Mouse (Mus musculus): Measurements from ENCODE around the gene Cx3cr1. TPM values are rescaled to one million over a fixed set of nuclear protein-coding genes. Genes with fewer than 3 reads are reported as not detected.
A peak's percentile ranks its signal among the peaks of the same experiment; 100 is the strongest.

The Cx3cr1 gene
- polyA plus RNA-seq, 2 experiments from 2014 or later: 0.43 TPM; not detected in 1

DNA sequence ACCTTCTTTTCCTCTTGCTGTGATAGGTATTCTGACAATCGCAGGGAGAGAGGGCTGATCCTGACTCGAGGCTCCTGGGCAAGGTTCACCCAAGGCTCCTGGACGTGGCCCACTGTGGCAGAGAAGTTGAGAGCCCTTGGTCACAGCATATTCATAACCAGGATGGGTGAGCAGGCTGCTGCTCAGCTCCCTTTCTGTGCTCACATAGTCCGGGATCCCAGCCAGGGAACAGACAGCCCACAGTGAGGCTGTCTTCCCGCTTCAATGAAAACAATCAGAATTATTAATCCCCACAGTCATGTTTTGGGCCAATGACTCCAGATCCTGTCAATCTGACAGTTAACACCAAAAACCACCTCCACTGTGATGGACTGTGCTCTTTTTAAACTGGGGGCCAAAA lies 12.3 kb upstream of the Cx3cr1 start:
- ATAC-seq: no peak

- no peak for ATAC-seq
Measured at GRCm38 (mm10) chr9:120081247-120081646, 11.6 kb upstream of the Cx3cr1 start.

DNA sequence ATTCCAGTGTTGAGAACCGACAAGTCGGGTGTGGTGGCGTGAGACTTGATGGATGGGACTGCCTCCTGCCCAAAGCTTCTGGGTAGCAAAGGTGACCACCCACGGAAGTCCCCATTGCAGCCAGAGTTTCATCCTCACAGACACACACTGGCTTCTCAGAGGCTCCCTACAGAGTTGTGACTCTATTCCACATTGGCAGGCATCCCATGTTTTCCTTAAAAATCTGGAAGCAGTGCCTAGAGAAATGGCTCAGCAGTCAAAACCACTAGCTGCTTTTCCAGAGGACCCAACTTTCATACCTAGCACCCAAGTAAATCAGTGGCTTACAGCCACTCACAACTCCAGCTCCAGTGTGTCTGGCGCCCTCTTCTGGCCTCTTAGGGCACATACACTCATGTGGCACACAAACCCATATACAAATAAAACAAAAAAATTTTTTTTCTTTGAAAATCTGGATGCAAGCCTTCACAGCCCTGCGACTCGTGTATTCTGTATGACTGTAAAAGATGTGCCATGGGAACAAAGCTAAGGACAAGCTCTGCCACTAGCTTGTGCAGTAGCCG lies 10.9 kb upstream of the Cx3cr1 start:
- no peak for ATAC-seq

GRCm38 (mm10) chr9:120079901-120080300 lies 10.2 kb upstream of the Cx3cr1 start:
- peak; percentile 12 for ATAC-seq

- ATAC-seq: no peak
Measured at GRCm38 (mm10) chr9:120078241-120078640, 8.6 kb upstream of the Cx3cr1 start.

DNA sequence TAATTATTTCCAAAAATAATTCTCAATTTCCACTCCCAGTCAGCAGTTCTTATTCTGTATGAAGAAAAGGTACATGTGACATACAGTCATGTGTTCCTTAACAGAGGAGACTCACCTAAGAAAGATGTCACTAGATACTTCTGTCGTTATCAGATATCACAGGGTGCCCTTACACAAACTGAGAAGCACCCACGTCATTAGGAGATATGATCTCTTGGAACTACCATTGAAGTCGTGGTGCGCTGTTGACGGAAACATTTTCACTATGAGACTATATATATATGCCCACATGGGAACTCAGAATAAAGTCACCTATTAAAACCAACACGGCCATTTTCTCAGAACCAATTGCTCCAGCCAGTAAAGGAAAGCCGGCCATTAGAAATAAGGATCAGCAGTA lies 4.8 kb upstream of the Cx3cr1 start:
- peak; percentile 95 for ATAC-seq

DNA sequence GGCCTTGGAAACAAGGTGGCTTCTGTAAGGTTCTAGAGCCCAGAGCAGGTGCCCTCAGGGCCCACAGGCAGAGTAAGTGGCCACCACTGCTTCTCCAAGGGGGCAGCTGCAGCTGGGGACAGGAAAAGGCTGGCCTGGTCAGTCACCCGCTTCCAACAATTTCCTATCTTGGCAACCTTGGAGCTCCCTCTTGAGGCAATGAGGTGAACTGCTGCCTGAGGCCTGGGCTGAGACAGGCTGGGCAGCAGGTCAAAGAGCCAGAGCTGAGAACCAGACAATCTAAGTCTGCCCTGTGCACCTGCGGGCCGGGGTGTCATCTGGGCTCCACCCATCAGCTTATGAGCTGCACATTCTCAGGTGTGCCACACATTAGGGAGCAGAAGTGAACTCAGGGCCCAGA lies 3.5 kb upstream of the Cx3cr1 start:
- ATAC-seq: no peak

- ATAC-seq: no peak
Measured at GRCm38 (mm10) chr9:120071251-120071650, 1.6 kb upstream of the Cx3cr1 start.

DNA sequence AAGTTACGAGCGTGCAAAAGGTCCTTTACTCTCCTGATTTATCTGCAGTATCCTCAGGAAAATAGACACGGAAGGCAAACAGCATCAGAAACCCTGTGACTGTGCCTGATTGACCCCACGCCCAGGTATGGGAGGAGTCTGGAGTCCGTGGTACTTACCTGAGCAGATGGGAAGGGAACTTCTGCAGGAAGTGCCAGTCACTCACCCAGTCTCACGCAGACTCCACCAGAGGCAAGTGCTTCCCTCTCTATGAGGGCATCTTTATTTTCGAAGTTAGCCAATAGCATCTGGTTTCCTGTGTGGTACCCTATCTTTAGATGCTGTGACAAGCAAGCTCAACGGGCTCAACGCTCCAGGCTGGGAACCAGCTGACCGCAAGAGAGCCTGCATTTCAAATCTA lies 1.6 kb downstream of the Cx3cr1 start:
- peak; percentile 69 for ATAC-seq

- ATAC-seq: no peak
Measured at GRCm38 (mm10) chr9:120067609-120068008, 2.1 kb downstream of the Cx3cr1 start.

GRCm38 (mm10) chr9:120064317-120064716 lies 5.4 kb downstream of the Cx3cr1 start:
- ATAC-seq: no peak

DNA sequence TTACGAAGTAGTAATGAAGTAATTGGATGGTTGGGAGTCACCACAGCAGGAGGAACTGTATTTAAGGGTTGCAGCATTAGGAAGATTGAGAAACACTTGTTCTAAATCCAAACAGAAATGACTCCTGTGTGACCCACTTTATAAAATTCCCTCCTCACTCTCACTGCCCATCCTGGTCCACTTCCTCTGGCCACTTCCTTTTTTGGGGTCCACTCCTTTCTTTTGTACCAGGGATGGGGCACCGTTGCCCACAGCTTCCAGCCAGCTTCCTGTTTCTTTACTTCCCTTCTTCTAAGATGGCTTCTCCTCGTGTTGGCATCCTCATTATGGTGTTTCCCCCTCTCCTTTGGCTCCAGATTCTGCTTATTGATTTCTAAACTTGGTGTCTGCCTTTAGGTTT lies 10.9 kb downstream of the Cx3cr1 start:
- ATAC-seq: no peak

DNA sequence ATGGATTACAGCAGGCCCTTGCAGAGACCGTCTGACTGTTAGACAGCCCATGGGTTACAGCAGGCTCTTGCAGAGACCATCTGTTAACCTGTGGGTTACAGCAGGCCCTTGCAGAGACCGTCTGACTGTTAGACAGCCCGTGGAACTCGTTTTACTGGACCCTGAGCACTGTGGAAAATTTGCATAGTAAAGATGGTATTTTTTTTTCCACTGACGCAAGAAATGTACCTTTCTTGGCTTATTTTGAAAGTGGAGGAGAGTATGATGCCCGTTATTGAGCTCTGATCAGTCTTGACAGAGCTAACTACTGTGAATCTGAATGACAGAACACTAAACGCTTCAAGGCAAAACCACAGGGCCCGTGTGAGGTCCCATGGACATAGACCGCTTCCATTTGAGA lies 13.5 kb downstream of the Cx3cr1 start:
- ATAC-seq: peak; percentile 26

- peak; percentile 90 for ATAC-seq
Measured at GRCm38 (mm10) chr9:120054545-120055277, 15.0 kb downstream of the Cx3cr1 start.

DNA sequence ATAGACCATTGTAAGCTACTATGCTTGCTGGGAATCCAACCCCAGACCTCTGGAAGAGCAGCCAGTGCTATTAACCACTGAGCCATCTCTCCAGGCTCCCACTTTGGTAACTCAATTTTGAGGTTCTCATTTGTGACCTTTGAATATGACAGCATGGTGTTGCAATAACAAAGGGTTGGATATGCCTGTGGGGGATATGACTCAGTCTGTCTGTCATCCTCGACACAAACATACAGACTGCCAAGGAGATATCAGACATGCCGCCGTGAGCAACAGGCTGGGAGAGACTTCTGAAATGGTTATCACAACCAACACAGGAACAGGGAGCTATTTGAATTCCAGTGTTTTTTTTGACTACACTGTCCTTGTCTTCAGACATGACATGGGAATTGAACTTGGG lies 20.3 kb downstream of the Cx3cr1 start:
- ATAC-seq: no peak

- ATAC-seq: no peak
Measured at GRCm38 (mm10) chr9:120048495-120048894, 21.2 kb downstream of the Cx3cr1 start.

- ATAC-seq: no peak
Measured at GRCm38 (mm10) chr9:120043115-120043514, 26.6 kb downstream of the Cx3cr1 start.

DNA sequence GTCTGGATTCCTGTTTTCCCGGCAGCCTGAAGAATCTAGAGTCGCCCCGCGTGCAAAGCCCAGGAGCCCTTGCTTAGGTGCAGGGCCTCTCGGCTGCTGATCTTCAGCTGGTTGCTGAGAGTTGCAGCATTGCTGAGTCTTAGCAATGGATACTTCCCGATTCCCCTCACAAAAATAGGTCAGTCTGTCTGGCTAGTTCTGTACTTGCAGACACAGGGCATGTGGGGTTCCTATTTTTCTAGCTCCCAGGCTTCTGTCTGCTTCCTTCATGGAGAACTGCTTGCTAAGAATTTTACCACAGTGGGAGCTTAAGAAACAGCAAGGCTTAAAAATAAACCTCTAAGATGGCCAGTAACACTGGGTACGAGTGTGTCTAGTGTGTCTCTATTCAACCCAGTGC lies 32.3 kb downstream of the Cx3cr1 start:
- ATAC-seq: no peak

DNA sequence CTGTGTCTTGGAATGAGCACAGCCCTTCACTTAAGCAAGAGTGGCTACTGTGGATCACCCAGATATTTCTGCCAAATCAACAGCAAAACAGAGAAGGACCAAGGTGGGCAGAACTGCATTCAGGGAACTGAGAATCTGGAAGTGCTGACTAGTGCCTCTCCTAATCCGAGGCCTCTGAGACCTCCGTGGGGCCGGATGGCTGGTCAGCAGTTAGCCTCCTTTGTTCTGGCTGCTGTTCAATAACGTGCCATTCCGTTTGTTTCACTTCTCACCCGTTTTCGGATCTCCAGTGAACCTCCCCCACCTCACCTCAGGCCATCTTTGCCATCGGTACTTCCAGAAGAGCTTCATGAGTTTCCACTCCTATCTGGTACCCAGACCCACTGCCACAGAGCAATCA lies 35.3 kb downstream of the Cx3cr1 start:
- ATAC-seq: no peak

DNA sequence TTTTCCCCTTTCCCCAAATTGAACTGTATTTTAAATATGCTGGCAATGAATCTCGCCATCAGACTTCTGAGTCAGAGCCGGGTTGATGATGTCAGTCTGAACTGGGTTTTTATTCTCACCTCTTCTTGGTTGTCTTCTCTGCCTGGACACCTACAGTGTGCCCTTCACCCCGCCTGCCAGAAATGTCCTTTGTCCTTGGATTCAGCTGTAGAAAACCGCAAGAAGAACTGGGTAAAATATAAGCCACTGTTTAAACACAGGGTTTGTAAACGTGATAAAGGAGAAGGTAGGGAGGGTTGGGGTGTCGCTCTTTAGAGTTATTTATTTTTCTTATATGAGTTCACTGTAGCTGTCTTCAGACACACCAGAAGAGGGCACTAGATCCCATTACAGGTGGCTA lies 37.0 kb downstream of the Cx3cr1 start:
- ATAC-seq: no peak

DNA sequence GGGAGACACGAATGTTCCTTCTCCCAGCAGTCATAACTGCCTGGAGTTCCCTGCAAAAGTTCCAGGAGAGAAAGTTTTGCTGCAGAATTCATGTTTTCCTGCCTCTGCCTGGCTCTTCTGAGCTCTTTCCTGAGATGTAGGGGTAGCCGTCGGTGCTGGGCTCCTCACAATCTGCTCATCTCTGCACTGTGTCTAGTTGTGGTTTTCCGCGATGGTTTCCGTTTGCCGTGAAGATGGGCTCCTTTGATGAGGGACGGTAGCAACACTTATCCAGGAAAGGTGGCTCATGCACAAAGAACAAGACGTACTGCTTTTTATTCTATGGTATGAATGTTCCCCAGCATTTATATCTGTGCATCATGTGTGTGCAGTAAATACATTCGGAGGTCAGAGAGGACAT lies 39.3 kb downstream of the Cx3cr1 start:
- ATAC-seq: peak; percentile 87

DNA sequence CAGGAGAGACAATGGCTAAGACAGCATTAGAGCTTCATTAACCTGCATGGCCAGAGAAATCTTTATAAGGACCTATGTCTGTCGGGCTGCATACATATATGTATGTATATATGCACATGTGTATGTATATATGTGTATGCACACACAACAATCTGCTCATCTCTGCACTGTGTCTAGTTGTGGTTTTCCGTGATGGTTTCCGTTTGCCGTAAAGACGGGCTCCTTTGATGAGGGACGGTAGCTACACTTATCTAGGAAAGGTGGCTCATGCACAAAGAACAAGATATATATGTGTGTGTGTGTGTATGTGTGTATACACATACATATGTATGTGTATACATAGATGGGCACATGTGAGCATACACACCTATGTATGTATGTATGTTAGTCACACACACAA lies 39.8 kb downstream of the Cx3cr1 start:
- ATAC-seq: peak; percentile 63

GRCm38 (mm10) chr9:120027401-120028151 lies 42.1 kb downstream of the Cx3cr1 start:
- peak; percentile 34 for ATAC-seq

DNA sequence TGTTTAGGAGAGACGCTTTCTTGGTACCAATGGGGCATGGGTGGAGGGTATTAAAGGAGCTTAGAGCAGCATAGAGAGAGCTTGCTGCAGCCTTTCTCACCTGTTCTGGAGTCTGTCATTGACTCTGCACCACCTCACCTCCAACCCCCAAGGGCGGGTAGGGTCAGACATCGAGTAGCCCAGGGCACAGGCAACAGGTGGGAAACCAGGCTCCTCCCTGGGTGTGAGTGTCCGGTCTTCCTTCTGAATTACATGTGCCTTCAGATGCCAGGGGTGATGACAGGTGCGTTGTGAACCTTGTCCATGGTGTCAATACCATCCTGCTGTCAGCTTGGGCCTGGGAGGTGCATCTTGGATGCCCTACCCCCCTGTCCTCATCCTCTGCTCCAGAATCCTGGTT lies 45.1 kb downstream of the Cx3cr1 start:
- ATAC-seq: no peak
